Mouse (Mus musculus) C2C12 (cell line): Measurements from ENCODE around the gene Rnf11.

Experiments
- CEBPB ChIP-seq: IDR thresholded peaks from one replicate; pipeline ENCODE4 v1.6.1; 2011; ENCODE audit warnings: low read depth, mild to moderate bottlenecking, control low read depth, moderate library complexity
- CTCF ChIP-seq: IDR thresholded peaks from one replicate; pipeline ENCODE4 v1.5.1; 2011; ENCODE audit not compliant: control insufficient read depth, insufficient read depth, insufficient read length
- FOSL1 ChIP-seq: IDR thresholded peaks from one replicate; pipeline ENCODE4 v1.8.0; 2011; ENCODE audit warnings: mild to moderate bottlenecking, low read length; ENCODE audit not compliant: poor library complexity, insufficient read depth, severe bottlenecking
- MAX ChIP-seq: IDR thresholded peaks from one replicate; pipeline ENCODE4 v1.6.1; 2011; ENCODE audit warnings: mild to moderate bottlenecking, control low read depth
- MYOD1 ChIP-seq: IDR thresholded peaks from one replicate; pipeline ENCODE4 v1.6.1; 2011; ENCODE audit warnings: low read depth; ENCODE audit not compliant: control insufficient read depth, insufficient read length
- MYOG ChIP-seq: IDR thresholded peaks from one replicate; pipeline ENCODE4 v1.6.1; 2011; ENCODE audit not compliant: control insufficient read depth, insufficient read length; ENCODE audit errors: extremely low read depth
- USF1 ChIP-seq: IDR thresholded peaks from one replicate; pipeline ENCODE4 v1.6.1; 2011; ENCODE audit warnings: low read depth, mild to moderate bottlenecking, control low read depth, moderate library complexity

GRCm38 (mm10) chr4:109432668-109433375 is 51.7 kb downstream of the Rnf11 start:
- TF ChIP-seq MYOG (no peak), CTCF (no peak), MYOD1 (no peak), CEBPB (no peak), USF1 (no peak), MAX (no peak), FOSL1 (no peak)
